Mouse (Mus musculus) 416B (cell line): ENCODE measurements at regions not wholly inside any gene's neighbourhood (a gene's known extent, or its start where the extent isn't known, plus 50 kb on each side); places are given as distances from the start of the nearest gene placed in this dataset.

Source experiments
- DNase-seq: peaks from one replicate; pipeline ENCODE4 v3.0.0; 2011; ENCODE audit warnings: low read depth

DNA sequence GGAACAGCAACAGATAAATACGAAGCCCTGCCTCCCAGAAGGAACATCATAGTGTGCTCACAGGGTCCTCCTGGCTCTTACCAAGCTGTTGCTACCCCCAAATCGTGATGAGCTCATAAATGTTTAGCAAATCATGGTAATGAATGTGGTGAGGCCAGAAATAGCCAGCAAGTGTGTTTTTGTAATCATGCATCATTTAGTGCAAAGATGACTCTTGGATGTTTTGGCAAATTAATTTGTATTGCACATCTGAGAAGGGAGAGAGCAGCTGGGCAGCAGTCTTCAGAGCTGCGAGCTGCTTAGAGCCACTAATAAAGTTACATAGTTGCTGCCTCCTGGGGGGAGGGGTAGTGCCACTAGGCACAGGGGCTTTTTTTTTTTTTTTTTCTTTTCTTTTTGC, 79.8 kb upstream of the 4930583I09Rik start:
- no peak for DNase-seq

- no peak for DNase-seq
Measured at GRCm38 (mm10) chr17:64915025-64915424, 79.2 kb upstream of the 4930583I09Rik start.

GRCm38 (mm10) chr17:64914302-64914701, 78.4 kb upstream of the 4930583I09Rik start:
- DNase-seq = no peak

- no peak for DNase-seq
Measured at GRCm38 (mm10) chr17:64908671-64909070, 72.8 kb upstream of the 4930583I09Rik start.

GRCm38 (mm10) chr17:64901721-64902623, 66.1 kb upstream of the 4930583I09Rik start:
- no peak for DNase-seq

GRCm38 (mm10) chr17:64897473-64897872, 61.6 kb upstream of the 4930583I09Rik start:
- no peak for DNase-seq

DNA sequence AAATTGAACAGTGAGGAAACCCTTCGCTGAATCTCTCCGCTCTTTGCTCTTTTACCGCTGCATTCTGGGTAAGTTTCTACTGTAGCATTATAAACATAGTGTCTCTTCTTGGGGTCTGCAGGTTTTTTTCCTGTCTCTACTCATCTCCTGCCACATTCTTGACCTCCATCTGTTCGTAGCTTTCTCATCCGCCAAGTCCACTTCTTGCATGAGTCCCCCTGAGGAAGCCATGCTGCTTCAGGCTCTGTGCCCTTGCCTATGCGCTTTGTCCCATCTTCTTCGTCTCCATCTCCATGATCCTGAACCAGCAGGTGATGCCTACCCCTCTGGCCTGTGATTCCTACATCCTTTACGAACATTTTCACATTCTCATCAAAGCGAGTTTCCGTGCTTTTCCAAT, 60.0 kb upstream of the 4930583I09Rik start:
- DNase-seq = no peak

- DNase-seq = no peak
Measured at GRCm38 (mm10) chr17:64895466-64895865, 59.6 kb upstream of the 4930583I09Rik start.

DNA sequence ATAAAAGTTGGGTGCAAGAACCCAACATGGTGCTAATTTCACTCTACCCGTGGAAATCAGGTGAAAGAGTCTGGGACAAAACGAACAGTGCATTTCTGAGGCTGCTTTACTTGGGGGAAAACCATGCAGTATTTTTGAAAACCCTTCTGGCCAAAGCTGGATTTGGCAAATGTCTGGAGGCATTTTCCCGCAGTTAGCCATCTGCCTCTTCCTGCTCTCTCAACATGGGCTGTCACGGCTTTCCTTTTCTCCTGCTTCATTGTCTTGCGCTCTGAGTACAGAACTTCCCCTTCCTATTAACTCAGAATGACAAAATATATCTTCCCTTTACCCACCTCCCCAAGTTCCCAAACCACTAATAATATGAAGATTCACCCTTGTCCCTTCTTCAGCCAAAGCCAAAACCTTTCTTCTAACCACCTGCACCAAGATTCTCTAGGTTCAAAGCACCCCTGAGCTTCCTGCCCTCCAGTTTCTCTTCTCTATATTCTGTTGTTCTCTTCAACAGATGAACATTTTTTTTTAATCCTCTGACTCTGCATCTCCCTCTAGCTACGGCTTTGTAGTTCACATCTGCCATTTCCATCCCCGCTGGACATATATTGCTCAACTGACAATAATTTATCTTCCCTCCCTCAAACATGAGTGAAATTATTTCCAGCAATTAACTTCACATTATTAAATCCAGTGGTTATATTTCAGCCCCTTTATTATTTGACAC, 57.5 kb upstream of the 4930583I09Rik start:
- no peak for DNase-seq
